29 mouse cellular contexts compared by ENCODE assay signal in genomic region chr10:44391509-44392290, GRCm38 (mm10).
DNase-seq lines count a peak whose midpoint lies in the region; ATAC-seq and TF ChIP-seq lines count a peak whose summit lies in the region.
"Had no signal": no experiment of that assay in that cellular context is flagged by ENCODE, and none has a peak within 500 bp of the region (broad histone marks: within the 10 kb centered on the region; RNA-seq: fewer than 3 reads in every experiment).

No protein-coding gene starts in this region.

- H3K4me3 ChIP-seq in ES-Bruce4 (ENCODE audit: low read depth, low read length) = 0 out of 2 replicates have a peak overlapping the region, but pooled peaks have one; percentile 4
- no peak overlapping the region for H3K4me3 ChIP-seq in embryonic facial prominence, embryonic 10.5 days
- H3K4me3 ChIP-seq: embryonic facial prominence, embryonic 12.5 days; erythroblast, embryonic 14.5 days; forebrain, embryonic 12.5 days; forebrain, embryonic 15.5 days; heart, embryonic 13.5 days had no signal

- H3K9ac ChIP-seq in ES-Bruce4 (ENCODE audit: low read depth, poor library complexity, severe bottlenecking) = 0 out of 2 replicates have a peak overlapping the region, but pooled peaks have one; percentile 18
- H3K9ac ChIP-seq: embryonic facial prominence, embryonic 12.5 days; forebrain, embryonic 12.5 days; forebrain, embryonic 15.5 days; heart, embryonic 13.5 days; hindbrain, embryonic 14.5 days had no signal

- WGBS in embryonic facial prominence, embryonic 10.5 days = 41% methylated on average over 12 of the region's 12 CpGs

- ATAC-seq in CD4-positive, CD25-positive, alpha-beta regulatory T cell, adult 4 months = no peak
- ATAC-seq: activated CD4-positive, CD25-positive, alpha-beta regulatory T cell, adult 4 months; forebrain, embryonic 15.5 days; hindbrain, postnatal 0 days; inflammation-experienced regulatory T-cells, adult 6 months; intestine, embryonic 16.5 days had no signal

- TF ChIP-seq POLR2A in ES-Bruce4 (IDR thresholded peaks at IDR 0.05; ENCODE audit: insufficient read depth, low read length) = no peak

- peak; percentile 98 for DNase-seq in R1 (ENCODE audit: low read depth, low spot score)
- peak; percentile 24 for DNase-seq in embryonic facial prominence, embryonic 10.5 days (ENCODE audit: low spot score)
- DNase-seq in gastrocnemius, postnatal 25 days = no peak
- DNase-seq in thymus, postnatal 10 days (ENCODE audit: low spot score in 2 of 2) = no peak
- DNase-seq: adrenal gland, adult 8-10 months; adrenal gland, postnatal 25 days; B cell, adult 2 months; cerebellum, adult 11-12 months; cerebellum, adult 8-10 months; cerebellum, postnatal 10 days; cerebellum, postnatal 36 days; gastrocnemius, postnatal 14 days; heart, adult 18-20 months; heart, postnatal 14 days; heart, postnatal 4 days; kidney, adult 18-20 months; kidney, adult 9 months had no signal

- no peak for TF ChIP-seq CTCF in ES-Bruce4 (IDR thresholded peaks at IDR 0.05; ENCODE audit: low read depth, low read length)

- peak overlapping the region; percentile 100 for H3K27ac ChIP-seq in ES-Bruce4 (ENCODE audit: insufficient read depth, low read length)
- H3K27ac ChIP-seq in embryonic facial prominence, embryonic 10.5 days (replicated peaks) = no peak overlapping the region
- H3K27ac ChIP-seq: embryonic facial prominence, embryonic 12.5 days; forebrain, embryonic 12.5 days; forebrain, embryonic 15.5 days; heart, embryonic 13.5 days; hindbrain, embryonic 14.5 days; hindbrain, postnatal 0 days had no signal

- no peaks in the 10 kb centered on the region for H3K36me3 ChIP-seq in ES-Bruce4 (ENCODE audit: control insufficient read depth, insufficient read depth, low read length, poor library complexity, severe bottlenecking)
- no peaks in the 10 kb centered on the region for H3K36me3 ChIP-seq in embryonic facial prominence, embryonic 10.5 days (replicated peaks)
- H3K36me3 ChIP-seq: embryonic facial prominence, embryonic 12.5 days; forebrain, embryonic 12.5 days; forebrain, embryonic 15.5 days; heart, embryonic 13.5 days had no signal

- H3K9me3 ChIP-seq in ES-Bruce4 (replicated peaks; ENCODE audit: control insufficient read depth, insufficient read depth, low read length, poor library complexity, severe bottlenecking) = no peaks in the 10 kb centered on the region
- no peaks in the 10 kb centered on the region for H3K9me3 ChIP-seq in embryonic facial prominence, embryonic 10.5 days
- H3K9me3 ChIP-seq: embryonic facial prominence, embryonic 12.5 days; forebrain, embryonic 12.5 days; forebrain, embryonic 15.5 days; heart, embryonic 13.5 days had no signal

- peak; percentile 100 for TF ChIP-seq EP300 in ES-Bruce4 (IDR thresholded peaks at IDR 0.05; ENCODE audit: insufficient read depth, low read depth, low read length)

- no peaks in the 10 kb centered on the region for H3K27me3 ChIP-seq in ES-Bruce4 (ENCODE audit: control insufficient read depth, insufficient read depth, low read length, poor library complexity, severe bottlenecking)
- no peaks in the 10 kb centered on the region for H3K27me3 ChIP-seq in embryonic facial prominence, embryonic 10.5 days (replicated peaks; ENCODE audit: low read depth, poor library complexity, severe bottlenecking)
- H3K27me3 ChIP-seq: embryonic facial prominence, embryonic 12.5 days; forebrain, embryonic 12.5 days; forebrain, embryonic 15.5 days; heart, embryonic 13.5 days had no signal

- peaks cover 18% of the 10 kb centered on the region for H3K4me1 ChIP-seq in ES-Bruce4 (ENCODE audit: control insufficient read depth, insufficient read depth, low read length)
- peaks cover 13% of the 10 kb centered on the region for H3K4me1 ChIP-seq in embryonic facial prominence, embryonic 10.5 days
- H3K4me1 ChIP-seq: forebrain, embryonic 15.5 days; heart, embryonic 13.5 days had no signal

Comparison
In these comparisons a context has a peak if more than half of its experiments do, and no peak if none do; other contexts are left out.
1. DNase-seq: peak in R1 (single experiment) and embryonic facial prominence, embryonic 10.5 days (single experiment); none in gastrocnemius, postnatal 25 days (single experiment) and thymus, postnatal 10 days (0 of 2).